Mouse (Mus musculus): ENCODE measurements around the gene Usp2.

DNA sequence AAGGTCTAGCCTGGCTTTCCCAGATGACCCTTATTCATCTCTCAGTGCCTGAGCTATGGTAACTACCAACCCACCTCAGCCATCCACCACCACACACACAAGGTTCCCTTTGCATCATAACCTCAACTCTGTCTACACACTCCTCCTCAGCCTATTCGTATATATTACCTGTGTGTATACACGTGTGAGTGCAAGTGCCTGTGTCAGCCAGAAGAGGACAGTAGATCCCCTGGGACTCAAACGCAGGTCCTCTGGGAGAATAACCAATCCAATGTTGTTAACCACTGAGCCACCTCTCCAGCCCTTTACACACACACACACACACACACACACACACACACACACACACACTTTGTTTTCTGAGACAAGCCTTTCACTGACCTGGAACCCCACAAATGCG, 36.2 kb upstream of the Usp2 start:
- TF ChIP-seq GATA1 (IDR thresholded peaks at IDR 0.05; ENCODE audit: borderline replicate concordance, low read length): no peak
- no peak for TF ChIP-seq FLI1 (IDR thresholded peaks at IDR 0.05; ENCODE audit: low read length)
